Mouse (Mus musculus) myocyte (in vitro differentiated cells): ENCODE measurements at regions not wholly inside any gene's neighbourhood (a gene's known extent, or its start where the extent isn't known, plus 50 kb on each side); places are given as distances from the start of the nearest gene placed in this dataset.

Experiments used
- MAX ChIP-seq: IDR thresholded peaks from one replicate; pipeline ENCODE4 v1.6.1; 2011; ENCODE audit warnings: low read depth, mild to moderate bottlenecking, control low read depth
- POLR2A ChIP-seq: IDR thresholded peaks from one replicate; pipeline ENCODE4 v1.6.1; 2011; ENCODE audit warnings: low read depth, mild to moderate bottlenecking, control low read depth, moderate library complexity; ENCODE audit not compliant: insufficient read length
- TCF12 ChIP-seq: IDR thresholded peaks from one replicate; pipeline ENCODE4 v1.6.1; 2011; ENCODE audit warnings: mild to moderate bottlenecking, control low read depth; ENCODE audit not compliant: poor library complexity, insufficient read depth, severe bottlenecking
- USF1 ChIP-seq: IDR thresholded peaks from one replicate; pipeline ENCODE4 v1.6.1; 2011; ENCODE audit warnings: low read depth, mild to moderate bottlenecking, control low read depth, moderate library complexity

DNA sequence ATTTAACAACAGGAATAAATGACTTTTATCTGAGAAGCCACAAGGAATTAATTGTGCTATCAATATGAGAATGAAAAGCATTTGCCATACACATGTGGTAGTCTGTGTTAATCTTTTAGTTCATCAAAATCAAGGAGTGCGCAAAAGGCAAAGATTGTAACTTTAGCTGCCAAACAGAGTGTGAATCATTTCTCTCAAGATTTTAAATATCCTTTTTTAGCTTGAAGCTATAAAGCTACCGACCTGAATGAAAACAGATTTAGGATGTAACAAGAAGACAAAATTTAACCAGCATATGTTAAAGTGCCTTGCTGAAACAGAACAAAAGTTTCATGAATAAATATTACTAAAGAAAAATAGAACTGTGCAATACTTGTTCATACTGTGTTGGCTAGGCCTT, 133.3 kb upstream of the Cdh10 start:
- TF ChIP-seq USF1, result no peak
- no peak for TF ChIP-seq POLR2A
- TF ChIP-seq MAX, result no peak
- no peak for TF ChIP-seq TCF12
